Mouse (Mus musculus): ENCODE data around the gene Kdelr1.
"Not testable (repeated sequence)": the region's sequence is repeated elsewhere in the genome, so short reads cannot be mapped to it uniquely, and the experiment has no call there.

Kdelr1 gene

GRCm38 (mm10) chr7:45870282-45871058 is 2.1 kb upstream of the Kdelr1 start:
- peak; percentile 11 for DNase-seq (ENCODE audit: low read depth, low spot score)

GRCm38 (mm10) chr7:45873061-45873947 is 732 bp downstream of the Kdelr1 start:
- DNase-seq (ENCODE audit: low read depth, low spot score): peak; percentile 51

- DNase-seq (ENCODE audit: low read depth, low spot score): no peak
Observed at GRCm38 (mm10) chr7:45876895-45877294, 4.3 kb downstream of the Kdelr1 start.

GRCm38 (mm10) chr7:45878278-45878677 is 5.7 kb downstream of the Kdelr1 start, which contains the start of gene Grin2d:
TSS of gene Grin2d (minus strand) at chr7:45878378.
- DNase-seq (ENCODE audit: low read depth, low spot score): not testable (repeated sequence)

GRCm38 (mm10) chr7:45880531-45880930 is 8.0 kb downstream of the Kdelr1 start:
- DNase-seq (ENCODE audit: low read depth, low spot score): no peak

GRCm38 (mm10) chr7:45881011-45881410 is 8.4 kb downstream of the Kdelr1 start:
- DNase-seq (ENCODE audit: low read depth, low spot score): no peak

GRCm38 (mm10) chr7:45887246-45887645 is 14.7 kb downstream of the Kdelr1 start:
- DNase-seq (ENCODE audit: low read depth, low spot score): no peak

GRCm38 (mm10) chr7:45892651-45893050 is 20.1 kb downstream of the Kdelr1 start:
- DNase-seq (ENCODE audit: low read depth, low spot score): no peak

- no peak for DNase-seq (ENCODE audit: low read depth, low spot score)
Observed at GRCm38 (mm10) chr7:45895931-45896516, 23.5 kb downstream of the Kdelr1 start.

- peak; percentile 99 for DNase-seq (ENCODE audit: low read depth, low spot score)
Observed at GRCm38 (mm10) chr7:45896517-45897257, 24.1 kb downstream of the Kdelr1 start, which contains the start of the genes Syngr4 and Tmem143. TSS of gene Syngr4 (minus strand) at chr7:45896714. TSS of gene Tmem143 (plus strand) at chr7:45896941.

GRCm38 (mm10) chr7:45897258-45897757 is 24.7 kb downstream of the Kdelr1 start:
- DNase-seq (ENCODE audit: low read depth, low spot score): peak; percentile 30

GRCm38 (mm10) chr7:45898125-45898524 is 25.6 kb downstream of the Kdelr1 start:
- peak; percentile 37 for DNase-seq (ENCODE audit: low read depth, low spot score)

- DNase-seq (ENCODE audit: low read depth, low spot score): peak; percentile 41
Observed at GRCm38 (mm10) chr7:45901562-45901961, 29.0 kb downstream of the Kdelr1 start.

- no peak for DNase-seq (ENCODE audit: low read depth, low spot score)
Observed at GRCm38 (mm10) chr7:45902481-45903002, 30.0 kb downstream of the Kdelr1 start.

- DNase-seq (ENCODE audit: low read depth, low spot score): no peak
Observed at GRCm38 (mm10) chr7:45906622-45907021, 34.0 kb downstream of the Kdelr1 start.

- no peak for DNase-seq (ENCODE audit: low read depth, low spot score)
Observed at GRCm38 (mm10) chr7:45908384-45908783, 35.8 kb downstream of the Kdelr1 start.

- DNase-seq (ENCODE audit: low read depth, low spot score): no peak
Observed at GRCm38 (mm10) chr7:45909145-45909544, 36.6 kb downstream of the Kdelr1 start.

- no peak for DNase-seq (ENCODE audit: low read depth, low spot score)
Observed at GRCm38 (mm10) chr7:45914067-45914466, 41.5 kb downstream of the Kdelr1 start.

GRCm38 (mm10) chr7:45915011-45915410 is 42.4 kb downstream of the Kdelr1 start:
- DNase-seq (ENCODE audit: low read depth, low spot score): no peak
